Mouse (Mus musculus): ENCODE results near the gene Igfbp7.

DNA sequence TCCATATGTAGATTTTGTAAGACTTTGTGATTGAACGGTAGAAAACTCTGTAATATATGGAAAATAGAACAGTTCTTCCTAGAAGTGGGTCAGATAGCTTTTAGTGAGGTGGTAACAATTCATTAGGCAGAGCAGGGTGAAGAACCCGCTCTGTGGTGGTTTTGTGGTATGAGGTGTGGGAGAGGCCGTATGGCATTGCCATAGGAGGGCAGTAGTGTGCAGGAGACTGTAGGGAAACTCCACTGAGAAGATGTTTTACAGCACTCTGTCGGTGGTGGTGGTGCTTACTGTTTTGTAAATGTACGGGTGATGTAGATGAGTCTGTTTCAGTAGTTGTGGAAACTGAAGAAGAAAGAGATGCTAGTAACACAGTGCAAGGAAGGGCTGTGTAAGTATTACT, 77.7 kb downstream of the Igfbp7 start:
- TF ChIP-seq GATA1 (IDR thresholded peaks at IDR 0.05; ENCODE audit: low read length) (no peak), TAL1 (IDR thresholded peaks at IDR 0.05; ENCODE audit: low read length) (no peak)
